Mouse (Mus musculus) yolk sac, embryonic 10.5 days (tissue): Measurements from ENCODE around the gene Syngr2.
"Not testable (repeated sequence)": the region's sequence is repeated elsewhere in the genome, so short reads cannot be mapped to it uniquely, and the experiment has no call there.

Experiments
- DNase-seq: peaks from one replicate; pipeline ENCODE4 v3.0.0-alpha.2; 2017; ENCODE audit warnings: low spot score

The Syngr2 gene

GRCm38 (mm10) chr11:117833509-117833908, 24.0 kb downstream of the Syngr2 start:
- DNase-seq = not testable (repeated sequence)

DNA sequence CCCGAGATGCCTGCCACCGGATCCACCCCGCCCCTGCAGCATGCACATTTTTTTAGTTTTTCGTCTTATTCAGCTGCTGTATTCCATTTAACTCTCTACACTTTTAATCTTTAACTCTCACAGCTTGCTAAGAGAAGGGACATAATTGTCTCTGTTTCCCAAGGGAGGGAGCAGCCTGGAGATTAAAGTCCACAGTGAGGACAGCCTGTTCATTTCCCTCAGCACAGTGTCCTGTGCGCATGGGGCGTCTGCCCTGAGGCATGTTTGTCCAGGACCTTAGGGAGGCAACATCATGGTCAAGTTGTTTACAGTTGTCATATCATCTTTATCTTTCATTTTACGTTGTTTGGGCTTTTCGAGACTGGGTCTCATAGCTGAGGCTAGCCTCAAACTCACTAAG, 24.6 kb downstream of the Syngr2 start:
- peak; percentile 76 for DNase-seq

DNA sequence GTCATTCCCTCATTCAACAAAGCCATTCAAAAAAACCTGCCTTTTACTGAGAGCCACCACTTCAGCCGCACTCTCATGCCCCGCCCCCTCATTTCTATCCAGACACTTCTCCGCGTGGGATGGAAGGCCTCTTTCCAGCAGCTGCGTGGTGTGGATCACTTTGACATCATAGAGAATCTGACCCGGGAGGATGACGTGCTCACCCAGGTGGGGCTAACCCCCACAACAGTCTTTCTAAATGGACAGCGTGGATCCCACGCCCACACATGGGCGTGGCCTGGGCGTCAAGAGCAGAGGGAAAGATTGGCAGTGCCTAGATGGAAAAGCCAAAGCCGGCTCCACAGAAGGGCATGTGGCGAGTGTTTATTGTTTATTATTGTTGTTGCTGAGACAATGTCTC, 26.8 kb downstream of the Syngr2 start:
- DNase-seq = no peak

DNA sequence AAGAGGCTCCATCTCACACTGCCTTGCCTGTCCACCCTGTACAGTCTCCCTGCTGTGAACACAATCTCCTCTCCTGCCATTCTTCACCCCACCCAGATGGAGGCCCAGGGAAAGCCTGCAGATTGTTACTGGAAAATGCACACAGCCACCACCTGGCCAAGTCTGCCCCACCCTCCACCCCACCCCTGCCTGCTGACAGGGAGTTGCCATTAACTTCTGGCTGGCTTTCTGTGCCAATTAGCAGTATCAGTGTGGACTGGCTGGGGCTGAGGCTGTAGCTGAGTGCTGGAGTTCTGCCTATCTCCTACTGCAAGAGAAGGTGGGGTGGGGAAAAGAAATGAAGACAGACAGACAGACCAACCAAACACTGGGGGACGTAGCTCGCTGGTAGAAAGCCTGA, 29.1 kb downstream of the Syngr2 start:
- DNase-seq = no peak

DNA sequence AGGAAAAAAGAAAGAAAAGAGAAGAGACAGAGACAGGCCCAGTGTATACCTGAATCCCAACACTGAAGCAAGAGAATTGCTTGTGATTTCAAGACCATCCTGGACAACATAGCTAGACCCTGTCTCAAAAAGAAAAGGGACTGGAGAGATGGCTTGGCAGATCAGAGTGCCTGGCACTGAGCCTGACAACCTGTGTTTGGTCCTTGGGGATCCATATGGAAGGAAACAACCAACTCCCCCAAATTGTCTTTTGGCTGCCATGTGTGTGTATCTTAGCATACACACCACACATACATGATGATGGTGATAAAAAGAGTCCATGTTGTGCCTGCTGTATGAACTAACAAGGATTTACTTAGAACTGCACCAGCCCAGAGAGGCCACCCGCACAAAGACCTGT, 29.6 kb downstream of the Syngr2 start:
- no peak for DNase-seq

DNA sequence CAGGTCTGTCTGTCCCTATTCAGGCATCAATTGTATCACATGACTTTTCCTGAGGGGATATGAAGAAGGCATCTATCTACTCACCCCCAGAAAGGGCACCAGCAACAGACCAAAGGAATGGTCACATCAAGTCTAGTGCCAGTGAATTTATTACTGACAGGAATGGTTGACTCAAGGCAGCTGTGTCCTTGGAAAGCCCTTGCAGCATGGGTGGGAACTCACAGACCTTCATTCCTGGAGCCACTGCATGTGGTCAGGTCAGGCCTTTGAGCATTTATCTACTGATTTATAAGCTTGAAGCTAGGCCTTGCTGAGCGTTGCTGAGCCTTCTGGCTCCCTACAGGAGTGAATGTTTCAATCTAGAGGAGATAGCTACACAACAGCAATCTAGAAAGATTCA, 31.4 kb downstream of the Syngr2 start:
- DNase-seq = no peak

- no peak for DNase-seq
These were observed 34.0 kb downstream of the Syngr2 start for GRCm38 (mm10) chr11:117843434-117843833.

- DNase-seq = peak; percentile 82
These were observed 35.5 kb downstream of the Syngr2 start for GRCm38 (mm10) chr11:117844997-117845396.

GRCm38 (mm10) chr11:117845651-117846050, 36.2 kb downstream of the Syngr2 start:
- no peak for DNase-seq

DNA sequence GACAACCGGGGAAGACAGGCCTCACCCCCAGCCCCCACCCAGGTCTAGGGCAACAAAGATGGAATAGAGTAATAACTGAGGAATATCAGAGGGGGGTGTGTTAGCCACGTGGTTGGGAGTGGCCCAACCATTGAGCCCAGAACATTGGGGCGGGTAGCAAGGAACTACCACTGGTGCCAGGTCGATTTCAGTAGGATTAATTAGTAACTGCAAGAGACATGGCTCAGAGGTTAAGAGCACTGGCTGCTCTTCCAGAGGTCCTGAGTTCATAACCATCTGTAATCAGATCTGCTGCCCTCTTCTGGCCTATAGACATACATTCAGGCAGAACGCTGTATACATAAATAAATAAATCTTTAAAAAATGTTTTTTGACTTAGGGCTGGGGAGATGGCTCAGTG, 37.2 kb downstream of the Syngr2 start:
- no peak for DNase-seq

GRCm38 (mm10) chr11:117847593-117848215, 38.2 kb downstream of the Syngr2 start:
- DNase-seq = no peak

GRCm38 (mm10) chr11:117848271-117848984, 39.0 kb downstream of the Syngr2 start:
- no peak for DNase-seq

- peak; percentile 97 for DNase-seq
These were observed 39.7 kb downstream of the Syngr2 start, which contains the start of gene Birc5 for GRCm38 (mm10) chr11:117848985-117849671. Gene Birc5, plus strand, starts transcription at chr11:117849251.

DNA sequence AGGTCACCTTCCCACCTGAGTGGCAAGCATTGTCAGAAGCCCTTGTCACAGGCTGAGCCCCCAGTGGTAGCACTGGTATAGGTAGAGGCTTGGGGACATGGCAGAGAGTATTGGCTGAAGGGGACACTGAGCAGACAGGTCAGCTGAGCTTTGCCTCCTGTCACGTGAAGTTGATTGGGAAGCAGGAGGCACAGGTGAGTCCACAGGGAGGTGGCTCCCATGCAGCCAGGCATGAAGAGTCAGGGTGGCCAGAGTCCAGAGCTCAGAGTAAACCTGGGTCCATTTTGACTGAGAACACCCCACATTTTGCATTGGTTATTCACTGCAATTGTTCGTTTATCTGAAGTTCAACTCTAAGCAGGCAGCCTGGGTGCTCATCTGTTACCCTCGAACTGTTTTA, 43.4 kb downstream of the Syngr2 start:
- DNase-seq = no peak

DNA sequence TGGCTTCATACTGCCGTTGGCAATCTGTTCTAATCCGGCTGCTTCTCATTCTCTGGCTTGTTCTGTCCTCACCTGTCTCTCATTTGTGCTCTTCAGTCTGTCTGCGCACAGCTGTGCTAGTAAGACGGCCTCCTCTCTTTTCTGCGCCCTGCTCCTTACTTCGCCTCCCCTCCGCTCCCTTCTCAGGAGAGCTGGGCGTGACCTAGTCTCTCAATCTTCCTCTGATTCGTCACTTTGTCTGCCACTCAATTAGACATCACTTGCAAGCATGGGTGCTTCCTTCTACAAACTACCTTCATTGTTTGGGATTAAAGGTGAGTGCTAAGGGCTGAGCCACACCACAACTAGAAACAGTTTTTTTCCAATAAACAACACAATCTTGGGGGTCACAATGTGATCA, 44.8 kb downstream of the Syngr2 start:
- DNase-seq = no peak

- no peak for DNase-seq
These were observed 45.9 kb downstream of the Syngr2 start for GRCm38 (mm10) chr11:117855360-117855759.

DNA sequence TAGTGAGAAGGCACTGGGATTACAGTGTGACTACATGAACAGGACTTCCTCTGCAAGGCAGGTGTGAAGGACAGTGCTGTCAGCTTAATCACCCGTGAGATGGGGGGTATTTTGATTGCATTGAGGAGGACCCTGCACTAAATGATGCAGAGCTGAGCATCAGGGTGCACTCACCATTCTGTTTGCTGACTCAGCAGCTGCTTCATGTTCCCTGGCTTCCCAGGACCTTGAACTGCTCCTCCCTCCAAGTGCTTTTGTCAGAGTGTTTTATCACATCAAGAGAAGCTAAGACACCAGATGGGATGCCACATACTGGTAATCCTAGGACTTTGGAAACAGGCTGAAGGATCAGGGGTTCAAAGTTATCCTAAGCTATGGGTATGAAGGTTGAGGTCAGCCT, 46.5 kb downstream of the Syngr2 start:
- DNase-seq = no peak

DNA sequence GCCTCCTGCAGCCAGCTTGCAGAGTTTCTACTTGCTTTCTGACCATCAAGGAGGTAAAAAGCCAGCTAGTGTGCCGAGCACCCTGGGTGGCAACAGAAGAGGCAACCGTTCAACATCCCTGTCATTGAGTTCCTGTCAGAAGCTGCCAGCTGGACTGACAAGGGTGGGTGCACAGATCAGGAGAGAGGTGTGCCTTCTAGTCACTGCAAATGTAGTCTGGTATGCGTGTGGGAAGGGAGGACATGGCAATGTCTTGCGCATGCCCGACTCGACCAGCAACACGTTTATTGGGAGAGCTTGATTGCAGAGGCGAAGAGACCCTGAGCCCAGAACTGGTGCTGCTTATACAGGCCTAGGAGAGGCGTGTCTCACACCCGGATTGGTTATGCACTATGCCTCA, 48.0 kb downstream of the Syngr2 start:
- DNase-seq = no peak

DNA sequence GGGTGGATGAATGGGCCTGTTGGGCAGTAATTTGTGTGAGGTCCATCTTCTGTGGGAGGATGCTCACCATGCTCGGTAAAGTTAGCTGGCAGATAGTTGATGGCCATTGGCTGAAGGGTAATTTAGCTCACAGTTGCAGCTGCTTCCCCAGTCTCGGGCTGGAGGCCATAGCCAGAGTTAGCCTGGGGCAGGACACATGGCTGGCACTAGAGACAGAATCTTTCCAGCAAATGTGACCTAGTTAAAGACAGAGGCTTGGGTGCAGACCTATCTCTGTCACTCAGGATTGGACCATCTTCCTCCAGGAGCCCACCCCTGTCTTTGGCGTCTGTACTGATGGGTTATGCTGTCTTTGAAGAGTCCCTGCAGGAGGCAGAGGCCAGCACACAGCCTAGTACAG, 48.9 kb downstream of the Syngr2 start:
- no peak for DNase-seq

DNA sequence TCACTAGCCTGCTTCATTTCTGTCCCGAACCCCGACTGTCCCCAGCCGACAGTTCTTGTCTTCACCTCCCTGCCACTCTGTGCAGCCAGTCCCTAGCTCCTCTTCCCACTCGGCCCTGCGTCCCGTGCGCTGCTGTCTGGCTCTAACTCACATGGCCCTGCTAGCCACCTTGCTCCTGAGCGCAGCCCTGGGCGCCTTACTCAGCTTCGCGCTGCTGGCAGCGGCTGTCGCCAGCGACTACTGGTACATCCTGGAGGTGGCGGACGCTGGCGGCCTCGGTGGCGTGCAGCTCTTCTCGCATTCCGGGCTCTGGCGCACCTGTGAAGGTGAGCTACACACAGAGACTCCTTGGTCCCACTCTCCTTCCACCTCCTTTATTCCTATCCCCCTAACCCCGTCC, 51.1 kb downstream of the Syngr2 start, which contains the start of gene Tmem235:
Gene Tmem235 (plus strand): TSS at position 152 of the 400 bp plus-strand sequence.
- no peak for DNase-seq

DNA sequence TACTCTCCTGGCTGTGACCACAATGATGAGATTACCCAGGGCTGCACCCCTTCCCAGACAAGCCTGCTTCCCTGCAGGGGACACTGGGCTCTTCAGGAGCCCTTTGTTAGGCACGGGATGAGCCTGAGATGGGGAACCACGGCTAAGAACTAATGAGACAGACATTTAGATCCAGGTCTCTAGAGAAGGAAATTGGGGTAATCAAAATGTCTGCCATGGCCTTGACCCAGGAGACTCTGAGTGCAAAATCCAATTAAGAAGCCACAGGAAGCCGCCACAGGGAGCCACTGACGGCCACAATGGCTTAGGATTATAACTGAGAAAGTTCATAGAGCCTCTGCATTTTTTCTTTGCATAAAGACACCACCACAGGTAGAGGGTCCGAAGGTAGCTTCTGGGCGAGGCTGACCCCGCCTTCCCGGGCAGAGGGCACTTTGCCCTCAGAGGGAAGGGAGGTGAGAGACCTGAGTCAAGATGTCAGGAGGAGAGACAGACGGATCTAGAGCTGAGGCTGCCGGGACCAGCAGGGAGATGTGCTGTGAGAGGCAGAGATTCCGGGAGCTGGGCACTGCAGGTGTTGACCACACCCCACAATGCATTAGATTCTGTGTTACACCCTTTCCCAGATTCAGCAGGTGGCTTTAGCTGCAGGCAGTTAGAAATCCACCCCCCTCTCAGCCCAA, 53.8 kb downstream of the Syngr2 start:
- DNase-seq = peak; percentile 50
